Mouse (Mus musculus) embryonic facial prominence, embryonic 11.5 days (tissue): ENCODE results near the gene Krt82. TPM values are rescaled to one million over a fixed set of nuclear protein-coding genes. Genes with fewer than 3 reads are reported as not detected.
A peak's percentile ranks its signal among the peaks of the same experiment; 100 is the strongest.

Experiments used
- ATAC-seq: fragments of 200-750 bp; cut with Nextera tagmentation; replicated peaks from 2 replicates; pipeline ENCODE4 v1.8.0; 2017; ENCODE audit warnings: low read depth; ENCODE audit not compliant: insufficient number of reproducible peaks, low FRiP score, low TSS enrichment
- DNase-seq: peaks from one replicate; pipeline ENCODE4 v3.0.0-alpha.2; 2015; ENCODE audit warnings: low spot score
- H3K27ac ChIP-seq: fragments of 300-500 bp; sonication (generic); replicated peaks from 2 replicates; pipeline ENCODE4 v1.5.1; 2014; ENCODE audit warnings: mild to moderate bottlenecking, low read depth, low read length, control low read depth
- H3K27me3 ChIP-seq: fragments of 300-500 bp; sonication (generic); 2 replicates; pipeline ENCODE4 v1.6.1; 2014; ENCODE audit warnings: mild to moderate bottlenecking, low read length, moderate library complexity, mixed read lengths; ENCODE audit not compliant: control insufficient read depth, insufficient read depth
- H3K36me3 ChIP-seq: fragments of 300-500 bp; sonication (generic); replicated peaks from 2 replicates; pipeline ENCODE4 v1.6.1; 2014; ENCODE audit warnings: low read depth, mild to moderate bottlenecking, low read length, moderate library complexity, mixed read lengths; ENCODE audit not compliant: control insufficient read depth, insufficient read depth
- H3K4me1 ChIP-seq: fragments of 300-500 bp; sonication (generic); 2 replicates; pipeline ENCODE4 v1.6.1; 2014; ENCODE audit warnings: low read length, mixed read lengths; ENCODE audit not compliant: control insufficient read depth, insufficient read depth
- H3K4me2 ChIP-seq: fragments of 300-500 bp; sonication (generic); 2 replicates; pipeline ENCODE4 v1.6.1; 2014; ENCODE audit warnings: low read depth, mild to moderate bottlenecking, control low read depth, low read length, moderate library complexity
- H3K4me3 ChIP-seq: fragments of 300-500 bp; sonication (generic); 2 replicates; pipeline ENCODE4 v1.5.1; 2014; ENCODE audit warnings: low read depth, low read length, control low read depth
- H3K9ac ChIP-seq: fragments of 300-500 bp; sonication (generic); replicated peaks from 2 replicates; pipeline ENCODE4 v1.6.1; 2014; ENCODE audit warnings: mild to moderate bottlenecking, control low read depth, low read length
- H3K9me3 ChIP-seq: fragments of 300-500 bp; sonication (generic); replicated peaks from 2 replicates; pipeline ENCODE4 v1.6.1; 2016; ENCODE audit warnings: mild to moderate bottlenecking, low read length, inconsistent platforms, mixed read lengths; ENCODE audit not compliant: control insufficient read depth
- WGBS: fragments of 180-500 bp; shearing (Covaris S2); extraction: QIAGEN DNeasy Blood & Tissue Kit; methylation state at CpG from one replicate; pipeline ENCODE4 v1.1.7; 2014; 5-methylcytosine and 5-hydroxymethylcytosine counted together
- polyA plus RNA-seq: library from polyadenylated mRNA; unstranded; fragments of >200 nt; fragmentation: Nextera tagmentation; extraction: Ambion mirVana; gene quantifications from 2 replicates; pipeline ENCODE4 v1.2.1, GENCODE M21; 2014

The Krt82 gene
- polyA plus RNA-seq, 1 experiment from 2014 or later: not detected

GRCm38 (mm10) chr15:101506896-101507758, 43.3 kb downstream of the Krt82 start:
- 45% methylated on average over 14 of the region's 14 CpGs for WGBS

DNA sequence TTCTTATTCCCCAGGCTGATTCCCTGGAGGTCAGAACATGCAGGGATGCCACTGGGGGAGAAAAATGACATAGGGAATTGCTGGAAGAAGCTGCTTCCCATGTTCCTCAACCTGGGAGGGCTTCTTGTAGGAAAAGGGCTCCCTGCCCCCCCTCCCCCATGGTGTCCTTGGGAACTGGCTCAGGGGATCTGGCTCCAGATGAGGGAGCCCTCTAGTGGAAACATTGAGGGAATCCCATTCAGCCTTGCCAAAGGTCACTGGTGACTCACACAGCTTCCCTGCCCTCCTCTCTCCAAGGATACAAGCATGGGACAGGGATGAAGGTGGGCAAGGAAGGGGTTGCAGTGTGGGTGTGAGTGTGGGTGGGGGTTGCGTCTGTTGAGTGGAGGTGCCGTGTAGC, 53.3 kb downstream of the Krt82 start:
- H3K4me3 ChIP-seq: no peak overlapping the region
- DNase-seq (peak; percentile 39), ATAC-seq (no peak)
- no peaks in the 10 kb centered on the region for H3K27me3 ChIP-seq
- no peak overlapping the region for H3K27ac ChIP-seq
- no peak overlapping the region for H3K4me2 ChIP-seq
- H3K36me3 ChIP-seq: no peaks in the 10 kb centered on the region
- no peak overlapping the region for H3K9ac ChIP-seq
- no peaks in the 10 kb centered on the region; the same call in 1 of the 2 replicates for H3K4me1 ChIP-seq
- 70% methylated on average over 2 of the region's 2 CpGs for WGBS
- H3K9me3 ChIP-seq: no peaks in the 10 kb centered on the region

More at GRCm38 (mm10) chr15:101506896-101507758, 43.3 kb downstream of the Krt82 start:
- DNase-seq: no peak
- H3K27ac ChIP-seq: no peak overlapping the region
- no peak for ATAC-seq
- H3K4me3 ChIP-seq: no peak overlapping the region
- no peak overlapping the region for H3K9ac ChIP-seq
- no peaks in the 10 kb centered on the region for H3K9me3 ChIP-seq
- no peaks in the 10 kb centered on the region for H3K27me3 ChIP-seq
- no peak overlapping the region for H3K4me2 ChIP-seq
- H3K36me3 ChIP-seq: no peaks in the 10 kb centered on the region
- no peaks in the 10 kb centered on the region for H3K4me1 ChIP-seq

GRCm38 (mm10) chr15:101495266-101495665, 55.2 kb downstream of the Krt82 start:
- Histone ChIP-seq H3K4me1 (no peaks in the 10 kb centered on the region; the same call in 1 of the 2 replicates), H3K4me2 (no peak overlapping the region), H3K27me3 (no peaks in the 10 kb centered on the region), H3K27ac (no peak overlapping the region), H3K36me3 (no peaks in the 10 kb centered on the region), H3K4me3 (no peak overlapping the region), H3K9me3 (no peaks in the 10 kb centered on the region), H3K9ac (no peak overlapping the region)
- ATAC-seq (no peak), DNase-seq (no peak)
- 83% methylated on average over 8 of the region's 8 CpGs for WGBS

DNA sequence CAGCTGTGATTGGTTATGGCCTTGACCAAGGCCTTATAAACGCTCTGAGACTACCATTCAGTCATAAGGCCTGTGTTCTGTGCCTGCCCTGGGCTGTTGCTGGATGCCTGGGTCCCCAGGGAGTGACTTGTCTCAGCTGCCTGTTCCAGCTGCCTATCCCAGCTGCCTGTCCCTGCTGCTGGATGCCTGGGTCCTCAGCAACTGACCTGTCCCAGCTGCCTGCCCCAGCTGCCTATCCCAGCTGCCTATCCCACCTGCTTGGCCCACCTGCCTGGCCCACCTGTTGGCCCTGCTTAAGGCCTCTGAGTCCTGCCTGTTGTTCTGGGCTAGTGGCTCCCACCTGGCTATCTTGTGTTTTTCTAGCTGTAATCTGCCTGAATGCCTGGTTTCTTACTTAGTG, 56.3 kb downstream of the Krt82 start:
- Histone ChIP-seq H3K27me3 (no peaks in the 10 kb centered on the region), H3K4me1 (no peaks in the 10 kb centered on the region; the same call in 1 of the 2 replicates), H3K4me3 (no peak overlapping the region), H3K36me3 (no peaks in the 10 kb centered on the region), H3K4me2 (no peak overlapping the region), H3K27ac (no peak overlapping the region), H3K9ac (no peak overlapping the region), H3K9me3 (no peaks in the 10 kb centered on the region)
- ATAC-seq (no peak), DNase-seq (no peak)
- 29% methylated on average over 1 of the region's 1 CpGs for WGBS

GRCm38 (mm10) chr15:101493713-101494112, 56.8 kb downstream of the Krt82 start:
- Histone ChIP-seq H3K4me2 (no peak overlapping the region), H3K36me3 (no peaks in the 10 kb centered on the region), H3K9ac (no peak overlapping the region), H3K27me3 (no peaks in the 10 kb centered on the region), H3K4me3 (no peak overlapping the region), H3K4me1 (no peaks in the 10 kb centered on the region; the same call in 1 of the 2 replicates), H3K9me3 (no peaks in the 10 kb centered on the region), H3K27ac (no peak overlapping the region)
- no peak for DNase-seq
- ATAC-seq: no peak
- WGBS: 92% methylated on average over 6 of the region's 6 CpGs

DNA sequence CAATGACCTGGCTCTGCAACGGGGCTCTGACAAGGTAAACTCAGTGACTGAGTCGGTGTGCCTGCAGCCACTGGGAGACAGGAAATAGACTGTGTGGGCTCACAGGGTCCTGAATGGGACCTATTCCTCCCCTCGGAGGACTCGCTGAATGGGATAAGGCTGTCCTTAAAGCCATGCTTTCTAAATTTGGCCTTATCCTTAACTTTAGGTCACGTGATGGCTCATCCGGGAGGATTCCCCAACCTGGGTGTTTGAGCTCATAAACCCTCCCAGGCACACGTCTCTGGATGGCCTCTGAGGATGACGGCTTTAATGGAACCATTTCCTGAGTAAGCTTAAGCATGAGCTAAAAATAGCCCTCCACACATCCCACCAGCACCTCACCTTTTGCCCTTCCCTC, 57.7 kb downstream of the Krt82 start:
- Histone ChIP-seq H3K9ac (no peak overlapping the region), H3K4me2 (no peak overlapping the region), H3K36me3 (no peaks in the 10 kb centered on the region), H3K4me1 (no peaks in the 10 kb centered on the region; the same call in 1 of the 2 replicates), H3K9me3 (no peaks in the 10 kb centered on the region), H3K27ac (no peak overlapping the region), H3K27me3 (no peaks in the 10 kb centered on the region), H3K4me3 (no peak overlapping the region)
- ATAC-seq (no peak), DNase-seq (no peak)
- 56% methylated on average over 8 of the region's 8 CpGs for WGBS

DNA sequence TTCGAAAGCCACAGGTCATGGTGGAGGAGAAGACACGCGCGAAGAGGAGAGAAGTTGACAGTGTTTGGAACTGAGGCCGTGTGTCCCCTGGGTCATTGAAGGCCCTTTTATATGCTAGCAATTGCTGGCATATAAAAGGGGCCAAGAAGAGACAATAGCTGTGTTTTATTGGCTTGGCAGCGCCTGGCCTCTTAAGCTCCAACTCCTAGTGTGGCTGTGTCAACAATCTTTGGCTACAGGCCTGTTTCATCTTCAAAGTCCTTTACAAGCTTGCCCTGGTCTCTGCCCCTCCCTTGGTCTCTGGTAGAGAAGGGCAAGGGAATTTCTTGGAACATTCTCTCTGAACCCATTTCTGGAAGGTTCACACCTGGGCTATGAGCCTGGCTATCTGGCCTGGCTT, 59.0 kb downstream of the Krt82 start, which contains the start of gene Krt83:
Gene Krt83, minus strand, starts transcription at position 82 of the 400 bp plus-strand sequence.
- Histone ChIP-seq H3K27ac (no peak within 1 kb of the TSS), H3K4me2 (no peak within 1 kb of the TSS), H3K4me3 (no peak within 1 kb of the TSS), H3K9me3 (no peaks in the 10 kb centered on the region), H3K27me3 (no peaks in the 10 kb centered on the region), H3K9ac (no peak within 1 kb of the TSS), H3K4me1 (no peaks in the 10 kb centered on the region; the same call in 1 of the 2 replicates), H3K36me3 (no peaks in the 10 kb centered on the region)
- ATAC-seq (no peak), DNase-seq (no peak)
- 81% methylated on average over 6 of the region's 6 CpGs for WGBS
